Mouse (Mus musculus): ENCODE measurements around the gene Arhgdig. TPM values are rescaled to one million over a fixed set of nuclear protein-coding genes. Genes with fewer than 3 reads are reported as not detected.
"Not testable (repeated sequence)": the region's sequence is repeated elsewhere in the genome, so short reads cannot be mapped to it uniquely, and the experiment has no call there.

Gene Arhgdig
- total and polyA plus RNA-seq, 3 experiments, result 0.60 to 10.3 TPM; not detected in 1

DNA sequence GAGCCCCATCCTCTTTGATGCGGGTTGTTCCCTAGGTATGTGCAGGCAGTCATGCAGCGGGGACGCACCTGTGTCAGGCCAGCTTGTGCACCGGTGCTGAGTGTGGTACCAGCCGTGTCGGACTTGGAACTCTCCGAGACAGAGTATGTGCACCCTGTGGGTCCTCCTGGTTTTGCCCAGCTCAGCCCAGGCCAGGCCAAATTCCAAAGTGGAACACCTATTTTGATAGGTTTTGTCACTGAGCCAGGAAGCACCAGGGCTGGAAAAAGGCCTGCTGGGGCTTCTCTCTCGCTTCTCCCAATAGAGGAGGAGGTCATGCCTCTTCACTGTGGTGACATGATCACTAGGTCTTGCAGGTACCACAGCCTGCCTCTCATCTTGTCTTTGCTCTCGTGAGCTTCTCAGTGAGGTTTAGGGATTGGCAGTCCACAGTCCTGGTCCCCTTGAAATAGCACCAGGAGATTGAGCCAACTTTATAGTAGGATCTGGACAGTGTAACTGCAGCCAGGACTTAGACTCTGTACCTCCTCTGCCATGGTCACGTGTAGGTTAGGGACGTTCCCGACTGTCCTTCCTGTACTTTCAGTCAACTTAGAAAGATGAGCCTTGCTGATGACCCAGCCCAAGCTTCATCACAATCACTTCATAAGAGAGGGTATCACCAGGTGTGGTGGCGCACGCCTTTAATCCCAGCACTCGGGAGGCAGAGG lies 14.9 kb downstream of the Arhgdig start:
- H3K9ac ChIP-seq (ENCODE audit: insufficient read depth, low read depth), result no peak overlapping the region
- H3K79me2 ChIP-seq (replicated peaks; ENCODE audit: control insufficient read depth, extremely low read depth, insufficient read depth, poor library complexity, severe bottlenecking), result no peaks in the 10 kb centered on the region
- no peaks in the 10 kb centered on the region for H3K4me1 ChIP-seq (ENCODE audit: control insufficient read depth in 1 of 2, insufficient read depth in 2 of 2)
- H3K36me3 ChIP-seq (replicated peaks in 1 of 2; ENCODE audit: control insufficient read depth in 1 of 2, insufficient read depth in 1 of 2, low read length in 1 of 2), result peaks cover 84 to 94% of the 10 kb centered on the region in 2 experiments
- H3K27ac ChIP-seq (ENCODE audit: insufficient read depth, low read depth), result no peak overlapping the region
- H3K4me3 ChIP-seq (replicated peaks in 1 of 3; ENCODE audit: low read depth in 2 of 3, low read length in 2 of 3, poor library complexity in 1 of 3), result no peak overlapping the region
- in situ Hi-C loops (cut with MboI; ENCODE audit: low pct_ligation_motif_present, low pct_unique_long_range_greater_than_20kb, low sequenced_read_pairs), result loop anchor here (5.0 kb wide), 1 partner anchor 50 kb away; the partner anchor contains the start of gene Fam234a
- TF ChIP-seq PAX5 (IDR thresholded peaks at IDR 0.05; ENCODE audit: low read length), result no peak
- TF ChIP-seq MAX (IDR thresholded peaks at IDR 0.05; ENCODE audit: low read length), result no peak
- no peak for TF ChIP-seq TCF12 (IDR thresholded peaks at IDR 0.05; ENCODE audit: low read depth, low read length)
- no peak for TF ChIP-seq USF1 (IDR thresholded peaks at IDR 0.05; ENCODE audit: low read depth, low read length)
- TF ChIP-seq MEF2A (IDR thresholded peaks at IDR 0.05; ENCODE audit: borderline replicate concordance, low read depth, low read length), result no peak
- TF ChIP-seq EP300 (IDR thresholded peaks at IDR 0.05; ENCODE audit: low read length), result no peak
- no peak for TF ChIP-seq ZC3H11A (IDR thresholded peaks at IDR 0.05; ENCODE audit: low read depth, low read length)
- no peak for TF ChIP-seq USF2 (conservative IDR thresholded peaks at IDR 0.05; ENCODE audit: low read depth, low read length)
- TF ChIP-seq UBTF (IDR thresholded peaks at IDR 0.05; ENCODE audit: low read depth, low read length), result no peak
- no peak for TF ChIP-seq ZMIZ1 (IDR thresholded peaks at IDR 0.05; ENCODE audit: low read depth, low read length)
- no peak for TF ChIP-seq NRF1 (IDR thresholded peaks at IDR 0.05; ENCODE audit: low read depth, low read length)
- no peak for TF ChIP-seq IRF4 (IDR thresholded peaks at IDR 0.05; ENCODE audit: low read depth, low read length)
- no peaks in the 10 kb centered on the region for H3K27me3 ChIP-seq (replicated peaks)
- H3K9me3 ChIP-seq (replicated peaks; ENCODE audit: low read length), result no peaks in the 10 kb centered on the region
- DNase-seq (ENCODE audit: extremely low read depth), result no peak
- dilution Hi-C loops (cut with MboI; ENCODE audit: extremely low pct_ligation_motif_present, extremely low pct_unique_long_range_greater_than_20kb, low sequenced_read_pairs), result no loop called here
- H3K4me2 ChIP-seq (ENCODE audit: insufficient read depth, low read depth, poor library complexity, severe bottlenecking), result no peak overlapping the region

GRCm38 (mm10) chr17:26191486-26191885 lies 16.1 kb downstream of the Arhgdig start:
- H3K27me3 ChIP-seq (replicated peaks); H3K4me2 ChIP-seq (ENCODE audit: insufficient read depth, low read depth, poor library complexity, severe bottlenecking); DNase-seq (ENCODE audit: extremely low read depth); H3K79me2 ChIP-seq (replicated peaks; ENCODE audit: control insufficient read depth, extremely low read depth, insufficient read depth, poor library complexity, severe bottlenecking); H3K27ac ChIP-seq (ENCODE audit: insufficient read depth, low read depth); H3K4me3 ChIP-seq (replicated peaks in 1 of 3; ENCODE audit: low read depth in 2 of 3, low read length in 2 of 3, poor library complexity in 1 of 3); H3K9me3 ChIP-seq (replicated peaks; ENCODE audit: low read length); dilution Hi-C loops (cut with MboI; ENCODE audit: extremely low pct_ligation_motif_present, extremely low pct_unique_long_range_greater_than_20kb, low sequenced_read_pairs); H3K4me1 ChIP-seq (ENCODE audit: control insufficient read depth in 1 of 2, insufficient read depth in 2 of 2); H3K9ac ChIP-seq (ENCODE audit: insufficient read depth, low read depth): not testable (repeated sequence)
- peaks cover 77 to 94% of the 10 kb centered on the region in 2 experiments for H3K36me3 ChIP-seq (replicated peaks in 1 of 2; ENCODE audit: control insufficient read depth in 1 of 2, insufficient read depth in 1 of 2, low read length in 1 of 2)
- 0 out of 2 replicates have a peak, but pooled peaks have one; percentile 18 for TF ChIP-seq MYC (IDR thresholded peaks at IDR 0.05; ENCODE audit: low read depth, low read length)
- peak in 1 of 2 experiments; percentile 24; a peak in 1 of 4 replicates for TF ChIP-seq CTCF (conservative IDR thresholded peaks at IDR 0.05 in 1 of 2, IDR thresholded peaks at IDR 0.05 in 1 of 2; ENCODE audit: low read depth in 2 of 2, low read length in 2 of 2)
- in situ Hi-C loops (cut with MboI; ENCODE audit: low pct_ligation_motif_present, low pct_unique_long_range_greater_than_20kb, low sequenced_read_pairs), result loop anchor here (5.0 kb wide), 1 partner anchor 51 kb away; the partner anchor contains the start of gene Fam234a
